Mouse (Mus musculus) T-cell, adult 2 months (primary cell): ENCODE results near the gene Ngly1.

Source experiments
- DNase-seq: peaks from one replicate; pipeline ENCODE4 v3.0.0; 2022; ENCODE audit warnings: low spot score

Gene Ngly1

DNA sequence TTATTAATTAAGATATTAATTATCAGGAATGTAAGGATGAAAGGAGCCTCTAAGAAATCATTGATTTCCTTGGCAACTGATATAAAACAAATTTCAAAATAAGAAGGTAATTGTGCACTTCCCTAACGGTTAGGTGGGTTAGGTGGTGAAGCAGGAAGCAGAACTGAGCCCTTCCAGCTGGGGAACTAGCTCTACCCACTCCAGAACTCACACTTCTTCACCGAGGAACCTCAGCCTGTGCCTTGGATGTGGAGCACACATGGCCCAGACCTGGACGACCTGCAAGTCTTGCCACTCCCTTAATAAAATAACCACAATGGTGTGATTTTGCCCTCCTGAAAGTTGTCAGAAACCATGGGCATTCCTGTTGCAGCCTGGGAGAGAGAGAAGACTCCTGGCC is 80.7 kb downstream of the Ngly1 start:
- DNase-seq = no peak

DNA sequence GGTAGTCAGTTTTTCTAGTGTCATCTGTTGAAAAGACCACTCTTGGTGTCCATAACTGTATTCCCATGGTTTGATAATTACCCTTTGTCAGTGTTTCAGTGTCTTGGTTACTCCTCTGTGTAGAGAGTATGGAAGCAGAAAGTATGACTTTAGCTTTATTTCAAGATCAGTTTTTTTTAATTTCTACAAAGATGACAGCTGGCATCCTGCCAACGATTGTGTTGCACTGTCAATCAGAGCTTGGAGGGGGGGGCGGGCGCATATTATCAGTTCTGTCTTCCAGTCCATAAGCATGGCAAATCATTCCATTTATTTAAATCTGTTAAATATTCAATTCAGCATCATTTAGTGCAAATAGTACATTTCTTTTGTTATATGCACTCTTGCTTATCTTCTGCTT is 85.2 kb downstream of the Ngly1 start:
- no peak for DNase-seq

DNA sequence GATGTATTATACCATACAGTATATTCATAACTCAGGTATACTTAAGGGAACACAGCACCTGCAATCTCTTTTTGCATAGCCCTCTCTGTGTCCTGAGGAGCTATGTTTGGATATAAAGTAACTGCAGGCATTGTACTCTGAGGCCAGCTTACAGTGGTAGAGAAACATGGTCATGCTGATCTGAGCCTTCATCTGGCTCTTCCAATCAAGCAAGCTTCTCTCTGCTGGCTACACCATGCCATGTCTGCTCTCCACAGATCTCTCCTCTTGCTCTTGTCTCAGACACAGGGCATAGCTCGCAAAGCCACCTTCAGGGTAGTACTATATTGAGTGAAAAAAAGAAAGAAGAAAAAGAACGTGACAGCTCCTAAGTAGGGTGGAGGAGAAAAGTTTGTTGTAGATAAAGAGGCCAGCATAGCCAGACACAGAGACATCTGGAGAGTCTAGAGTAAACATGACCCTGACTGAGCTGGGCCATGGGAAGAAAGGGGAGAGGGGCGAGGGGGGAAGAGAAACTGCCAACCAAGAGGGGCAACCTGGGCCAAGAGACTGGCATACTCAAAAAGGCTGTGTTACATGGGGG is 86.8 kb downstream of the Ngly1 start:
- no peak for DNase-seq

DNA sequence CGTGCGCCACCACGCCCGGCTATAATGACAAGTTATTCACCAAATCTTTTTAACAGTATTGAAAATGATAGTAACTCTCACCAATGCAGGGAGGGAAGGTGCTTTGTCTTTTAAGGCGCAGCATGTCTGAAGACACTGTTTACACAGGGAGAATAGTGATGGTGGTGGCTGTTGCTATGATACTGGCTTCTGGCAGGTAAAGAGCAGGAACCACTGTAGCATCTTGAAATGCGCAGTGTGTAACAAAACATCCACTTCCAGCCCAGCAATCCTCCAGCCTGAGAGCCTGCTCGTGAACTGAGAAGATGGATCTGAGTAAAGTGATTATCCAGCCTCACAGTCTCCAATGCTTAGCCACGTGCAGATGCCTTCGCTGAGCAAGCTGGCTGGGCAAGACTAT is 98.4 kb downstream of the Ngly1 start:
- no peak for DNase-seq

DNA sequence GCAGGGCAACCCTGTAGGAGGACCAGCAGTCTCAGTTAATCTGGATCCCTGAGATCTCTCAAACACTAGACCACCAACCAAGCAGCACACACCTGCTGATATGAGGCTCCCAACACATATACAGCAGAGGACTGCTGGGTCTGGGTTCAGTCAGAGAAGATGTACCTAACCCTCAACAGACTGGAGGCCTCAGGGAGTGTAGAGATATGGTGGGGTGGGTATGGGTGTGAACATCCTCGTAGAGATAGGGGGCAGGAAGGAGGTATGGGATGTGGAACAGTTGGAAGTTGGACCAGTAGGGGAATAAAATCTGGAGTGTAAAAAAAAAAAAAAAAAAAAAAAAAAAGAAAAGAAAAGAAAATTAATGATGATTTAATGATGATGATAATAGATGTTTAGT is 110.6 kb downstream of the Ngly1 start:
- DNase-seq = no peak
